Mouse (Mus musculus) brain, adult 2 months (tissue): ENCODE data around the gene Cfap77.

ENCODE experiments used
- DNase-seq: peaks from one replicate; pipeline ENCODE4 v3.0.0; 2011; ENCODE audit warnings: low read depth, low spot score

The Cfap77 gene

DNA sequence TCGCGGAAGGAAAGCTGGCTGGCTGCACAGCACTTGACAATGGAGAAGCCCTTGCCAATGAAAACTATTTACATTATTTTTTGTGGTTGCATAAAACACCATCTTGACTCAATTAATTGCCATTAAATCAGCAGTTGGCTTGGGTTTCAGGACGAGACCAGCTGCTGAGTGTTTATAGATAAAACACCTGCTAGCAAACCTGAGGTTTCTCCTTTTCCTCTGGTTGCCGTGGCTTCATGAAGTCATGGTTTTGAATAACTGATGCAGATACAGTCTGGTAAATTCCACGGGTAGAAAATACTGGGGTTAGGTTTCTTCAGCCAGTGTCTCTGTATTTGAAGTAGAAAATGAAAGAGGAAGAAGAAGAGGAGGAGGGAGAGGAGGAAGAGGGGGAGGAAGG, 2.9 kb downstream of the Cfap77 start:
- DNase-seq: no peak

DNA sequence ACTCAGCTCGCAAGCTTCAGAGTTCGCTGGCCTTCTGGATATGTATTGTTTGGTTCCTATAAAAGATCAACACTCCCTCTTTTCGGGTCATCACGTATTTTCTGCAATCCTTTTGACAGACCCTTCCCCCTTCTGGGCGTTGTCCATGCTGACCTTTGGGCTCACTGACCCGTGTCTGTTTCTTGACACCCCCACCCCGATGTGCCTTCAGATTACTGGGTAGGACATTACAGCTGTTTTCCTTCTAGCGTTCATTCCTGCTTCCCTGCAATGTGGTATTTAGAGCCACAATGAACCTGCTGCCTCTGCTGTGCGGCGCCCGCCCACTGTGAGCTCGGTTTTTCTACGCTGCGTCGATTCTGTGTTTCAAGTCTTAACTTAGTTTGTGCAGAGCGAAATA, 8.7 kb downstream of the Cfap77 start:
- DNase-seq: peak; percentile 33

DNA sequence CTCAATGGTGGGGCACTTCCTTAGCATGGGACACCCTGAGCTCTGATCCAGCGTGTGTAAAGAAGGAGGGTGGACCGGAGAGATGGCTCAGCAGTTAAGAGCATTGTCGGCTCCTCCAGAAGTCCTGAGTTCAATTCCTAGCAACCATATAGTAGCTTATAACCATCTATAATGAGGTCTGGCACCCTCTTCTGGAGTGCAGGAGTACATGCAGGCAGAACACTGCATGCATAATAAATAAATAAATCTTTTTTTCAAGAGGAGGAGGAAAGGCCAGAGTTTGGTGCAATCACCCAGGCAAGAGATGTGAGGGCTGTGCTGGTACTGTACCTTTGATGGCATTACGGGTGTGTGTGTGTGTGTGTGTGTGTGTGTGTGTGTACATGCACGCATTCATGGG, 12.7 kb downstream of the Cfap77 start:
- no peak for DNase-seq

DNA sequence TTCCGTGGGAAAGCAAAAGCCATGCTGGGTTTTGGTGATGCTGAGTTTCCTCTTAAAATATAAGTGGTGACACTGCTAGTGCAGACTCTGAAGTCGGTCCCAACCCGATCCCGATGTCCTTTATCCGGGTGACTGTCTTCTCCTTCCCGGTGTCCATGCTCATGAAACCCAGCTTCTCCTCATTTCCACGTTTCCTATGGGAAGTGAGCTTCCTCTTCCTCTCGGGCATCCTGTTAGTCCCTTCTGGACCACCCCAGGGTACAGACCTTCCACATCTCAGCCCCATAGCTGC, 13.4 kb downstream of the Cfap77 start:
- DNase-seq: no peak

DNA sequence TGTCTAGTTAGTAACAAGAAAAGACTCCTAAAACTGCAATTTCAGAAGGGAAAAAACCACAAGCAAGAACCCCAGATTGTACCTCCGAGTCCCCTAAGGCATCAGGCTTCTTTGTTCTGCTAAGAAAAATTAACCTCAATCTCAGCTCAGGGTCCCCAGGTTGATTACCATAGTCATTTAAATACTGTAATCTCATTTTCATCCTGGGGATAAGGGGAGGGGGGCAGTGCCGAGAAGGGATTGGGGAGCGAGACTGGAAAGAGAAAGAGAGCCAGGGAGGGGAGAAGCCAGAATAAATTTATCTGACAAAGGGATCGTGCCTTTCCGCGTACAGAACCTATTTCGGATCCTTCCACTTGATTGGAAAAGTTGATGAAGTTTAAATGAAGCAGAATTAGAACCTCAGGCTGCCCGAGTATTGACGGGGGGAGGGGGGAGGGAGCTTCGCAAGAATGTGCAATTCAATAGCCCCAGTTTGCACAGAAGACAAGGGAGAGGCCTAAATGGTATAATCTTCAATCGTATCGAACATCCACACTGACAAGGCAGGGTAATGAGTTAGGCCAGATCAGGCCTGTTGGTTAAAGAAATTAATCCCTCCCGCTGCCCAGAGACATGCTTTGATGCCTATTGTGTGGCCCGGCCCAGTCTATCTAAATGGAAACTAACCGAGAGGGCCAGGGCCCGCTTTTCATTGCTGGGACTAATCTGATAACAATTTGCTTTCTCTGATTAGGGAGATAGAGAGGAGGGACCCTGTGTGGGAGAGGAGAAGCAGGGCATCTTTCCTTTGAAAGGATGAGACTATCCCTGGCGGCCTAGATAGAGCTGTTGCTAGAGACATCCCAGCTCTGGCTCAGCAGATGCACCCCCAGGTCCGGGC, 14.0 kb downstream of the Cfap77 start:
- no peak for DNase-seq

DNA sequence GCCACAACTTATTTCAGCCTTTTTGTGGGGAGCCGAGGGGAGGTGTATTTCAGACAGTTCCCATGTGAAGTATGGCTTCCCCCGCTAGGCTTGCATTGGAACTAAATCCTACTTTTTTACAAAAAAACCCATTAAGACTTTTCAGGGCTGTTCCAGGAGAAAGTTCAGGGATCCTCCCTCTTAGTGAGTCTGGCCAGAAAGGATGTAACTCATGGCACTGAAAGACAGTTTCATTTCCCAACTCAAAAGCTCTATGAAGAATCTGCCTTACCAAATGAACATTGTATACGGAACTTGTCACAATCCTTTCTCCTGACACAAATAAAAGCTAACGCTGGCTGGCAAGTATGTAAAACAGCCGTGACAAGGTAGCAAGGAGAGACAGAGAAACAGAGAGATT, 15.1 kb downstream of the Cfap77 start:
- DNase-seq: no peak

DNA sequence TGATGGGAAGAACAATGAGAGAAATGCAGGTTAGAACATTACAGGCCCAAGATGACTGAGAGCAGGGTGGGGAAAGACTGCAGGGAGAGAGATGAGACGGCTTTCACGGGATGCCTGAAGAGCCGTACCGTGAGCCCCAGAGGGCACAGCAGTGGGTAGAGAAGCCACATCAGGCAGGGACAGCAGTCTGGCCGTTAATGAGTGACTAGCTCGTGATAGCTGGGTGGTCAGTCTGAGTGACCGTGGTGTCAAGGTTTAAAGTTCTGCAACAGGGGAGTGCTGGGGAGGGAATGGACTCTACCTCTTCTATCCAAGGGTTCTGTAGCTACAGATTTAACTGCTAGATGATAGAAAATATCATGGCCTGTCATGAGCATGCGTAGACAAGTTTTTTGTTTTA, 19.2 kb downstream of the Cfap77 start:
- no peak for DNase-seq

DNA sequence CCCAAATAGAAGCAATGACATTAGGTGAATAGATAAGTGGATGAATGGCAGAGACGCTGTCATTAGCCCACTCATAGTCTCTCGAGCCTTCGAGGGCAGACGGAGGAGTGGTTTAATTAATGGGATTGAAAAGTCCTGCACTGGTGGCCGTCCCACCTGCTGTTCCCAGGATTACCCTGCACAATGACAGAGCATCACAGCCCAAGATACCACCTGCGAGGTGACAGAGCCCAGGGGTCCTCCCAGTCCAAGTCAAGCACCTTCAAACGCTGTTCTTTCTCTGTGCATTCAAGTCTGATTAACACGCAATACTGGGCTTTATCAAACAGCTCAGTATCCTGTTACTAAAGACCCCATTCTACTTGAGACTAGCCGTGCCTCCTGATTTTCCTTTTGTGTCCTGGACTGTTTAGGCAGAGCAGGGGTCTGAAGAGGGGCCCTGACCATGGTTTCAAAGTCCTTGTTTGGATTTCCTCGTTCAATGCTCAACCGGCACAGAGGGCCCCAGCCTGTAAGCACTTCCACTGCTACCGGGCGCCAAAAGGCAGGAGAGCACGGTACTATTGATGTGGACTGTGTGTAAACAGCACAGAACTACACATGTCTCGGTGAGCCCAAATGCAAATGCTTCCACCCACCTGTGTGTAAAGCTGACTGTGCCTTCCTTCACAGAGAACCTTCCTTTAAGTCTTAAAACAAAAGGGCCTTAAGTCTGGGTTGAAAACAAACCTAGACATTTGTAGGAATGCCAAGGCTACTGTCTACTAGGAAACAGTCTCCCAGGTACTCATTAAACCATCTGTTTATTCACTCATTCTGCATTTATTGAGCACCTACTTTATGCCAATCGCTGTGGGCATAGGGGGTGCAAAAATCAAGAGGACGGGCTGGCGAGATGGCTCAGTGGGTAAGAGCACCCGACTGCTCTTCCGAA, 20.1 kb downstream of the Cfap77 start:
- DNase-seq: no peak

DNA sequence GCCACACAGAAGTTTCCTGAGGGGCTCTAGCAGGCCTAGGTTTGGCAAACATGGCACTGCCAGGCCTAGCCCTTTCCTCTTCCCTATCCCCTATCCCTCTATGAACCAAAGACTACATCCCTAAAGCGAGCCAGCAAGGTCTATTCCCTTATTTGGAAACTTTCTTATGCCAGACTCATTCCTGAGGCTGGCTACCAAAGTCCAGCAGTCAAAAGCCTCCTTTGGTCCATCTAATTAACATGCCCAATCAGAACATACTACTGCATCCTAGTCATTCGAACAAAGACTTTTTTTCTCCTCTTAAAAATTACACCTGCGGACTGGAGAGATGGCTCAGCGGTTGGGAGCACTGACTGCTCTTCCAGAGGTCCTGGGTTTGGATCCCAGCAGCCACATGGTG, 22.9 kb downstream of the Cfap77 start:
- DNase-seq: no peak

DNA sequence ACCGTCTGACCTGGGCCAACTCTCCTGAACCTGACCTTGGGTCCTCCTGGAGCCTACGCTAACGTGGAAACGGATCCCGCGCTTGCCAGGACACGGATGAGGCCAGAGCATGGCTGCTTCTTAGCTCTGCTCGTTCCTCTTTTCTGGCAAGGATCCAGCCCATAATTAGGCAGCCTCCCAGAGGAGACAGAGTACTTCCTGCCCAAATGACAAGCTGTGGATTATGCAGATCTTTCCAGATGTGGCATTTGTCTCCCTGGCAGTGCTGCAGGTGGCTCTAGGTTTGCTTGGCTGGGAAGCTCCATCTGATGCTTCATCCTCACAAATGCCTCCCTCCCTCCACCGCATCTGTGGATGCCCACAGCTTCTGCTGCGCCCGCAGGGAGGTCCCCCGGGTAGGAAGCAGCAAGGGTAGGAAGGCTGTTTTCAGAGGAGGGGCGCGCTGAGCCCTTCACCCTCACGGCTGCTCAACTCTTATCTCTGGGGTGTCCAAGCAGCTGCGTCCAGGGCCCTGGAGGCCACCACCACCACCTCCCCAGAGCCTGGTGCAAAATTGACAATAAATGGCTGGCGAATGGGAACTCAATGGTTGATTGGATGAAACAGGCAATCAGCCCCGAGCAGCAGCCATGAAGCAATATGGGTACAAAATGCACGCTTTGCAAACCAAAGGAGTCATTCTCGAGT, 24.7 kb downstream of the Cfap77 start:
- DNase-seq: peak; percentile 54

DNA sequence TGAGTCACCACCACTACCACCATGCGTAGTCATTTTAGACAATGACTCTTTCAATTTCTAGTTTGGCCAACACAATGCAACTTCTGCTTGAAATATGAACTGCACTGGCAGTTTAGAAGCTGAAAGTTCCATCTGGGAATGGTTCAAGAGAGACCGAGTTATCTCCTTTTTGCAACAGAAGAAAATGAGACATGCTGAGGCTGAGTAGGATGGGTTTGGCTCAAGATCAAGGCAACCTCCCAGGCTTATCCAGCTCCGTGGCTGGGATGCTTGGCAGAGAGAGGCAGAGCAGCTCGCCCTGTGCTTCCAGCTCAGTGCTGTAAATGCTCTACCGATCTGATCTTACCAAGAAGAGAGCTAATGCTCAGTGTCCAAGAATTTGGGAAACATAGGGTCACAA, 29.6 kb downstream of the Cfap77 start:
- DNase-seq: peak; percentile 86

DNA sequence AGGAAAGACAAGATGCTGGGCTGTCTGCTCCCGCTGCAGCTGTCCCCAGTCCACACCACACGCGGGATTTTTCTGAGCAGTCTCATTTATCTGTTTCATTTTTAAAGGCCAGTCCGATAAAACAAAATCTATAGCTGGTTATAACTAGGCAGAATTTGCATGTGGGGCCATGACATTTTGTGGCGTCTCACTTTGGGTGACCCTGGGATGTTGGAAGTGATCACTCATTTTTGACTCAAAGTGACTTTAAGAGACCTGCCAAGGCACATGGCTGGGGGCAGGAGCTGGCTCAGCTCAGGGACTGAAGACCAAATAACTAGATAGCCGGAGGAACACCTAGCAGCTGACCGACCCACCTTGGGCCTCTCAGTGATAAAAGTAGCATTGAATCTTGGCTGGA, 31.9 kb downstream of the Cfap77 start:
- DNase-seq: no peak

DNA sequence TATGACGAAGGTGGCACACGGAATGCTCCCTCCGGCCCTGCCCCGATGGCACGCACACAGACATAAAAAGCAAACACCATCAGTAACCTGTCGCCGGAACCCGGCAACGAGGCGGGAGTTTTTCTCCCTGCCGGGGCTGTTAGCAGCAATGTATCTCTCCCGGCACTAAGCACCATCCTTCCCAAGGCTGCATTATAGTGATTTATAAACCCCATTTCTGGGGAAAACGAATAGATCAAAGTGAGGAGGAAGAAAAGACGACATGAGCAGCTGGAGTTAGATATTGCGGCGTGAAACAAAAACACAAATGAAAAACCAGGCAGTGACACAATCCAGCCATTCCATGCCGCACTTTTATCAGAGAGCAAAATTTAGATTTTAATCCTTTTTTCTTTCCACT, 33.8 kb downstream of the Cfap77 start:
- DNase-seq: no peak

DNA sequence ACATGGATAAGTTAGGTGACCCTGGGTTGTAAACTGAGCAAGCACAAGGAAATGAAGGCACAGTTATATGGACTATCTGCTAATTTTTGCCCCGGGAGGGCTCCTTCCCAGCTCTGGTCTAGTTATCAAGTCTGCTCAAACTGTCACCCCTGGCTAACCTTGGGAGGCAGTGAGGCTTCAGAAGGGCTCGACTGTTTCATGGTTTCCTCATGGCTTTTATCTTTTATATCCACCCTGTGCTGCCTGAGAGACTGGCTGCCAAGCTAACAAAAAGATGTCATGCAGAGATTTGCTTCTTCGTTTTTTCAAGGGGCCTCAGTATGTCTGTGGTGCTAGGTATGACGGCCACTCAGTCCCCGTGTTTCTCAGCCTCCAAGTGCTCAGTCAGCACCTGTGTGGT, 36.2 kb downstream of the Cfap77 start:
- DNase-seq: no peak

DNA sequence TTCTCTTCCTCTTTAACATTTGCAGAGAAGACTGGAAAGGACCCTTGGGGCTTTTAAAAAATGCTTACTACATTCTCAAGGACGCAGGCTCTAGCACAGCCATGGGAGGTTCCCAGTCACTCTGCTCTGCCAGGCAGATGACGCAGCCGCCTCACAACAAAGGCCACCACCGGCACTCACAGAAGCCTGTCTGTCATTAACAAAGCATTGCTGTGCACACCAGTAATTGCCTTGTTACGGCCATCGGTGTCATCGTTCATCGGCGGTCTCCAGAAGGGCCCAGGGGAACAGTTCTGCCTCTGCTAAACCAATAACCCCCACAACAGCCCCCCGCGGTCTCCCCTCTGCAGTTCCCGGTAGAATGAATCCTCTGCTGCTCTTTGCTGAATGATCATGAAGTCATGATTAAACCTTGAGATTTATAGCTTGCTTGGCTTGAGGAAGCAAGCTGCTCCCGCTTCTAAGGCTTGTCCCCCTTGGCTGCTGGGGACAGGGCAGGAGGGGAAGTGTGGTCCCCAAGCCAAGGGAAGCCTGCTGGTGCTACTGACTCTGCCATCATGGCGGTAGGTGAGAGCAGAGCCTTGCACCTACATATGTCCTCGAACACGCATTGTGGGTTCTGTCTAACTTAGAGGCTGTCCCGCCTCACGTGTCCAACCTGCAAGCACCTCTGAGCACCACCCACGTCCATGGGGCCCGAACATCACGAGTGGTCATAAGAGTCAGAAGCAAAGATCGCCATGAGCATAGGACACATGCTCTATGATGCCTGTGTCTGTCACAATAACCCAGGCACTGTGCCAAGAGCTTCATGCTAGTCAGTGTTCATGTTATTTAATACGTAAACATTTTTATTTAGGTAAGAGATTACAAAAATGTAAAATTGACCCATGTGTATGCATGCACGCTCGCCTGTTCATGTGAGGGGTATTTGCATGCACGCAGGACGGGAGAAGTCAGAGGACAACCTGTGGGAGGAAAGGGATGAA, 38.0 kb downstream of the Cfap77 start:
- no peak for DNase-seq

DNA sequence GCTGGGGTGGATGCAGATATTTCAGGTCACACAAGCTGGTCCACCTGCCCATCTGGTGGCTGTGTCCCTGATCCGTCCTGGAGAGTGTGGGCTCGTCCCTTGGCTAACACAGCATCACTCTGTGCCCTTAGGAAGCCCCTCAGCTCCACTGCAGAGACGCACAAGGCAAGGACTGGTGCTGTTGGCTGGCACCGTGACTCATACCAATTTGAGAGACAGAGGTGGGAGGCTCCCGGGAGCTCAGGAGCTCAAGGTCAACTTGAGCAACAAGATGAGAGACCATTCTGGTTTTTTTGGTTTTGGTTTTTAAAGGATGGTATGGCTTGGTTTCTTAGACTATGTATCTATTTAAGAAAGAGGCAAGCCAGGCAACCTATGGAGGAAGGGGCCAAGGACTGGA, 42.3 kb downstream of the Cfap77 start:
- no peak for DNase-seq

DNA sequence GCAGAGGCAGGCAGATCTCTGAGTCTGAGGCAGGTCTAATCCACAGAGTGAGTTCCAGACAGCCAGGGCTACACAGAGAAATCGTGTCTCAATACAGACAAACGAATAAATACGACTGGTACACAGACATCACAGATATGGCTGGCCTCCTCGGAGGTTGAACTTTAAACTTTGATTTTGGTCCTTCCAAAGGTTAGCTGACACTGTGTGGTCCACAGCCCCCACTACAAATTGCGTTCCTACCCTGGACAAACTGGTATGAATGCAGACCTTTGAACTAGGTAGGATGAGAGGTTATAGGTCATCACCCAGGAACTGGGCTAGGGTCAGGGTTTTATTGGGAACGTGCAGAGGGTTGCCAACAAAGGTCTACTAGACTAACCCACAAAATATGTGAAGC, 47.2 kb downstream of the Cfap77 start:
- DNase-seq: no peak

DNA sequence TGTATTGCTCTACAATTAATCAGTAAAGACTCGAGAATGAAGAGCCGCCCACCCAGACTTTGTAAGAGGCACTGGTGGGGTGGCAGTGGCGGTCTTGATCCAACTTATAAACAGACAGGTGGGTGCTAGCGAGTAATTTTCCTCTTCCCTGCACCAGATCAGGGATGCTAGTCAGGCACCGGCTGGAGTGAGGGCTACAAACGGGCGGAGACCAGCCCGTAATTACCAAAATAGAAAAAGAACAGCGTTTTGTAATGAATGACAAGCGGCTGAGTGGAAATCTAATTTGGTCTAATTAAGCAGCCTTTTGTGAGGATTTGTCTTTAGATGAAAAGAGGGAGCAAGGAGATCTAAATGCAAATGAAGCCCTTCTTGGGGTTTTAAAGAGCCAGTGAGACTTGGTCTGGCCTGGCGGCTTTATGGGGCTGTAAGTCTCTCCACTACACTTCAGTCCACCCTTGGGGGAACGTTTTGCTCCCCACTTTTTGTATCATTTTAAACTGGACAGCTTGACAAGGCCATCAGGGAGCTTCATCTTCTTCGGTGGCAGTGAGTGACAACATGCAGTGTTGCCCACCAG, 48.3 kb downstream of the Cfap77 start:
- DNase-seq: no peak

DNA sequence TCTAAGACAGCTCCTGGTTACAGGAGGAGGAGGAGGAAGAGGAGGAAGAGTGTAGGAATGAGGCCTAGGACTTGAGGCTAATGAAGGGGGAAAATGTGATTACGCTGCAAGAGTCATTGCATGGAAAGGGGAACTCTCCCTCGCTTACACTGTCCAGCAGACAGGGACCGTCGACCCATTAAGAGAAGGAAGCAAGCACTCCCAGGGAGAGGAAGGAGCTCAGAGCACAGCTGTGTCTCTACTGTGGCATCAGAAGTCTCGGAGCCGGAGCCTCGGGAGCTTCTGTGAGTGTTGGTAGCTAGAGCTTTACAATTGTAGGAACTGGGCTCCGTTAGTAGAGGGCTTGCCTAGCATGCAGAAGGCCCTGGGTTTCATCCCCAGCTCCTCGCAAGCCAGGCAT, 50.8 kb downstream of the Cfap77 start:
- DNase-seq: no peak

DNA sequence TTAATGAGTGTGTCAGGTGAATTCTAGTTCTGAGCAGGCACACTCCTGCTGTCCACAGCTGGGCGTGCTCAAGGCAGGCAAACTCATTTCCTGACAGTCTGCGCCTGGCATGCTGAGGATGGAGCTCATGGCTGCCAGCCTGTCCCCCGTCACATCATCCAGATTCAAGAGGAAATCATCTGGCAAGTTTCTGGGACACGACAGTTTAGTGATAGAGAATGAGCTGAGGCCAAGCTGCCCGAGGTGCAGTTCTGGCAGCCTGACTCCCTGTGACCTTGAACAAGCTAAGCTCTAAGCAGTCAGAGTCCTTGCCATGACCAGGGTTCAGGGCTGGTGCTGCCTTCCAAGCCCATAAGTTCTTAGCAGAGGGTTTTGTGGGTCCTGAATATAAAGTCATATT, 56.6 kb downstream of the Cfap77 start:
- no peak for DNase-seq
